Mouse (Mus musculus) kidney, embryonic 15.5 days (tissue): ENCODE measurements at regions not wholly inside any gene's neighbourhood (a gene's known extent, or its start where the extent isn't known, plus 50 kb on each side); places are given as distances from the start of the nearest gene placed in this dataset.
A peak's percentile ranks its signal among the peaks of the same experiment; 100 is the strongest.
"Not testable (repeated sequence)": the region's sequence is repeated elsewhere in the genome, so short reads cannot be mapped to it uniquely, and the experiment has no call there.

Source experiments
- ATAC-seq: fragments of 200-750 bp; cut with Nextera tagmentation; replicated peaks from 2 replicates; pipeline ENCODE4 v1.8.0; 2017; ENCODE audit warnings: moderate TSS enrichment; ENCODE audit not compliant: low FRiP score
- H3K27ac ChIP-seq: fragments of 300-500 bp; sonication (generic); 2 replicates; pipeline ENCODE4 v1.5.1; 2015; ENCODE audit warnings: mild to moderate bottlenecking, inconsistent platforms
- H3K27me3 ChIP-seq: fragments of 300-500 bp; sonication (generic); 2 replicates; pipeline ENCODE4 v1.6.1; 2015; ENCODE audit warnings: inconsistent platforms
- H3K36me3 ChIP-seq: fragments of 300-500 bp; sonication (generic); 2 replicates; pipeline ENCODE4 v1.6.1; 2015; ENCODE audit warnings: inconsistent platforms
- H3K4me1 ChIP-seq: fragments of 300-500 bp; sonication (generic); 2 replicates; pipeline ENCODE4 v1.6.1; 2015; ENCODE audit warnings: inconsistent platforms
- H3K4me2 ChIP-seq: fragments of 300-500 bp; sonication (generic); 2 replicates; pipeline ENCODE4 v1.6.1; 2015; ENCODE audit warnings: moderate library complexity, mild to moderate bottlenecking, inconsistent platforms
- H3K4me3 ChIP-seq: fragments of 300-500 bp; sonication (generic); replicated peaks from 2 replicates; pipeline ENCODE4 v1.5.1; 2015; ENCODE audit warnings: mild to moderate bottlenecking, inconsistent platforms
- H3K9ac ChIP-seq: fragments of 300-500 bp; sonication (generic); 2 replicates; pipeline ENCODE4 v1.6.1; 2015; ENCODE audit warnings: mild to moderate bottlenecking, inconsistent platforms
- H3K9me3 ChIP-seq: fragments of 300-500 bp; sonication (generic); replicated peaks from 2 replicates; pipeline ENCODE4 v1.6.1; 2016; ENCODE audit warnings: inconsistent platforms
- WGBS: fragments of 180-500 bp; shearing (Covaris S2); methylation state at CpG from one replicate; pipeline ENCODE4 v1.1.7; 2015; ENCODE audit warnings: mixed read lengths; 5-methylcytosine and 5-hydroxymethylcytosine counted together

GRCm38 (mm10) chr13:80709531-80710306 is 173.5 kb upstream of the Arrdc3 start:
- Histone ChIP-seq H3K36me3 (no peaks in the 10 kb centered on the region), H3K27me3 (no peaks in the 10 kb centered on the region), H3K4me2 (no peak overlapping the region), H3K4me3 (no peak overlapping the region), H3K9me3 (no peaks in the 10 kb centered on the region), H3K27ac (no peak overlapping the region), H3K4me1 (no peaks in the 10 kb centered on the region), H3K9ac (no peak overlapping the region)
- no peak for ATAC-seq
- 48% methylated on average over 9 of the region's 9 CpGs for WGBS

GRCm38 (mm10) chr13:80719313-80719712 is 163.9 kb upstream of the Arrdc3 start:
- no peak overlapping the region for H3K4me2 ChIP-seq
- no peaks in the 10 kb centered on the region for H3K4me1 ChIP-seq
- no peaks in the 10 kb centered on the region for H3K9me3 ChIP-seq
- no peaks in the 10 kb centered on the region for H3K36me3 ChIP-seq
- no peak overlapping the region for H3K27ac ChIP-seq
- no peaks in the 10 kb centered on the region for H3K27me3 ChIP-seq
- no peak overlapping the region for H3K9ac ChIP-seq
- no peak overlapping the region for H3K4me3 ChIP-seq
- no peak for ATAC-seq
- WGBS: 67% methylated on average over 3 of the region's 3 CpGs

GRCm38 (mm10) chr13:80723215-80724006 is 159.8 kb upstream of the Arrdc3 start:
- Histone ChIP-seq H3K4me1 (no peaks in the 10 kb centered on the region), H3K27ac (no peak overlapping the region), H3K27me3 (no peaks in the 10 kb centered on the region), H3K9me3 (no peaks in the 10 kb centered on the region), H3K4me3 (no peak overlapping the region), H3K9ac (no peak overlapping the region), H3K4me2 (no peak overlapping the region), H3K36me3 (no peaks in the 10 kb centered on the region)
- ATAC-seq: no peak
- WGBS: 69% methylated on average over 4 of the region's 4 CpGs

GRCm38 (mm10) chr13:80729202-80729601 is 154.0 kb upstream of the Arrdc3 start:
- Histone ChIP-seq H3K4me2 (no peak overlapping the region), H3K27ac (no peak overlapping the region), H3K36me3 (no peaks in the 10 kb centered on the region), H3K4me3 (no peak overlapping the region), H3K4me1 (no peaks in the 10 kb centered on the region), H3K9me3 (no peaks in the 10 kb centered on the region), H3K9ac (no peak overlapping the region), H3K27me3 (no peaks in the 10 kb centered on the region)
- 78% methylated on average over 5 of the region's 5 CpGs for WGBS
- ATAC-seq: no peak

- Histone ChIP-seq H3K36me3 (no peaks in the 10 kb centered on the region), H3K4me2 (no peak overlapping the region), H3K4me3 (no peak overlapping the region), H3K27ac (no peak overlapping the region), H3K27me3 (no peaks in the 10 kb centered on the region), H3K9me3 (no peaks in the 10 kb centered on the region), H3K4me1 (0 out of 2 replicates have a peak, but pooled peaks cover under 1% of the 10 kb centered on the region), H3K9ac (no peak overlapping the region)
- ATAC-seq: peak; percentile 49; the same call in 1 of the 2 replicates
- WGBS: 60% methylated on average over 2 of the region's 2 CpGs
Measured at GRCm38 (mm10) chr13:80745991-80746390, 137.2 kb upstream of the Arrdc3 start.

- not testable (repeated sequence) for ATAC-seq, H3K9me3 ChIP-seq, H3K9ac ChIP-seq, H3K27me3 ChIP-seq, H3K4me3 ChIP-seq, H3K4me1 ChIP-seq, H3K4me2 ChIP-seq, H3K27ac ChIP-seq, H3K36me3 ChIP-seq
- WGBS: 57% methylated on average over 6 of the region's 6 CpGs
Measured at GRCm38 (mm10) chr13:80747022-80747421, 136.2 kb upstream of the Arrdc3 start.
